Mouse (Mus musculus): ENCODE measurements around the gene Filip1. TPM values are rescaled to one million over a fixed set of nuclear protein-coding genes. Genes with fewer than 3 reads are reported as not detected.

The Filip1 gene
- total RNA-seq, 2 experiments from 2014 or later: 54.2 to 55.2 TPM

DNA sequence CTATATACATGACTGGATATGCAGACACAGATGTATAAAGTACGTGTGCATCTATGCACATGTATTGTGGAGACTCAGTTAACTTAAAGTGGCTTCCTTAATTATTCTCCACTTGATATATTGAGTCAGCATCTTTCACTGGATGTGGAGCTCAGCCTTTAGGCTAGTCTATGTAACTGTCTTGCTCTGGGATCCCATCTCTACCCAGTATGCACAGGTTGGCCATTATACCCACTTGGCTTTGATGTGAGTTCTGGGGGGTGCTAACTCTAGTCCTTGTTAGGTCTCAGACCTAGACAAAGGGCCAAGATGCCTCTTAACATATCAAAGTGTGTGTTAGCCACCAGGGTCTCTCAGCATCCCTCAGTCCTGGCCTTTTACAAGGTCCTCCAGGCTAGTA lies 181.4 kb downstream of the Filip1 start:
- DNase-seq (ENCODE audit: low spot score in 2 of 2): no peak

GRCm38 (mm10) chr9:79830874-79831273 lies 181.8 kb downstream of the Filip1 start:
- DNase-seq (ENCODE audit: low spot score in 2 of 2): no peak

GRCm38 (mm10) chr9:79829842-79830800 lies 182.5 kb downstream of the Filip1 start:
- no peak for DNase-seq (ENCODE audit: low spot score in 2 of 2)

- DNase-seq (ENCODE audit: low spot score in 2 of 2): no peak
Observed at GRCm38 (mm10) chr9:79827072-79827471, 185.6 kb downstream of the Filip1 start.

DNA sequence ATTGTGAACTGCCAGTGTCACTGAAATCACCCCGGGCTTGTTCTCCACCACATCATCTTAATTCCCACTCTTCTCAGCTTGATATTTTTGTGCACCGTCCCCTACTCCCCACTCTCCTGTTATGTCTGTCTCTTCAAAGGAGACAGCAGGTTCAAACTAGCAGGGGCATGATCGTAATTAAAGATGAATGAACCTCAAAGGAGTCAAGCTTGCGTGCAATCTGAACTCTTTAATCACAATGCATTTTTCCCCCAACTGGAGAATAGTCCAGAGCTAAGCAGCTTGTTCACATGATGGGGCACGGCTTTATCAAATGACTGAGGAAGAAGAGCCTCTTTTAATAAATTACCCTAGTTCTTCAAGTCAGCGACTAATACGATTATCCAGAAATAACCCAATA lies 187.1 kb downstream of the Filip1 start:
- DNase-seq (ENCODE audit: low spot score in 2 of 2): no peak

GRCm38 (mm10) chr9:79823856-79824255 lies 188.8 kb downstream of the Filip1 start:
- DNase-seq (ENCODE audit: low spot score in 2 of 2): no peak

DNA sequence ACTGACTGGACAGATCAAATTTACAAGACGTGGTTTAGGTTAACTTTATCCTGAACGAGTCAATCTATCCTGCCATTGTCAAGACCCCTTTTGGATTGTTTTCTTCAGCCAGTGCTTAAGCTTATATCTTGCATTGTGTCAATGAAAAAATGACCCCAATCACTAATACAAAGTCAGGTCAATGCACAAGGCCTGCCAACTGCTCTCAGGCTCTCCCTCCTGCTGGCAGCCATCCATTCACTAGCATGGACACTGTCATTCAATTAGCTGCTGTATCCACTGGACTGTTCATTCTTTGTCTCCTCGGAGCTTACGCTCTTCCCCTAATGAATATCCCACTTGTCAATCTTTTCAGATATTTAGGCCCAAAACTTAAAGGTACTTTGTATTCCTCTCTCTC lies 189.2 kb downstream of the Filip1 start:
- DNase-seq (ENCODE audit: low spot score in 2 of 2): no peak

DNA sequence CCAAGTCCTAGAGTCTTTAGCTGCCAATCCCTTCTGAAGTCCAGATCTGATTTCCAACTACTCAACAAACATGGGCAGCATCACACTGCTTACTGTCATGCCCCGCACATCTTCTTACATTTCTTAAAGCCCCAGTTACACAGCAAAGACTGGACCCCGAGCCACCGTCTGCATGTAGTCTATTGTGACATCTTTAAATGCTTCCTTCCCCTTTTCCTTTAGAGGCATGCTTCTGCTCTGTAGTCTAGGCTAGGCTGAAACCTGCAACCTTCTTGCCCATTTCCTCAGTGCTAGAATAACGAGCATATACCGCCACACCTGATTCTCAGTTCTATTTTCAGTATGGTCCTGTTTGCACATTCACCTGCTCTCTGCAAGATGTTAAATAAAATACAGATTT lies 196.2 kb downstream of the Filip1 start:
- no peak for DNase-seq (ENCODE audit: low spot score in 2 of 2)

DNA sequence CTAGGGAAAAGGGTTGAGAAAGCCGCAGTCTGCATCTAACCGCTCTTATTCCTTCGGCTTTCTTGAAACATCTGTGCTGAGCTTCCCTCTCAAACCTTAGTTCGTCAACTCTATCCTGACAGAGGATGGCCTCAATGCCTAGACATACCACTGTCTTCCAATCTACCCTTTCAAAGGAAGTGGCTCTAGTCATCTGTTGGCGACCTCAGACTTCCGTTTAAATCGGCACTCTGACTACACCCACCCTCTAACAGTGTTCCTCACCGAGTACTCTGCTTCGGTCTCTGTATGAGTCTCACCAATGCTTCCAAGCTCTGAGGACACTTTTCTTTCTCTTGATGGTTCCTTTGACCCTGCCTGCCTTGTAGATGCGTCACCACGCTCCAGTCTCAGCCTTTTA lies 196.6 kb downstream of the Filip1 start:
- no peak for DNase-seq (ENCODE audit: low spot score in 2 of 2)

DNA sequence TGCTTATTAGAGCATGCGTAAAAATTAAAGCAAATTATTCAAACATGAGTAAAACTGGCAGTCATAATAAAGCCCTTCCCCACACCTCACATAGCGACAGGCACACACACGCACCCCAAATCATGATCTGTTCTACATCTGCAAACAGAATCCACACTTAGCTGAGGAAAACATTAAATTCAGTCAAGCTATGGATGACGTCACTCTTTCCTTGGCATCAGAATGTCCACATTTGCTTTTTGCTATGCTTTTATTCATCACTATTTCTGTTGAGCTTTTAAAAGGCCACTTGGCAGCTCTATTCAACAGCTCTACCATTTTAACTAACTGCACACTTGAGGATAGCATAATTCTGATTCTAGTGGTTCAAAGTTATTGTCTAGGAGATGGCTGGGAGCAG lies 198.1 kb downstream of the Filip1 start:
- DNase-seq (ENCODE audit: low spot score in 2 of 2): no peak

DNA sequence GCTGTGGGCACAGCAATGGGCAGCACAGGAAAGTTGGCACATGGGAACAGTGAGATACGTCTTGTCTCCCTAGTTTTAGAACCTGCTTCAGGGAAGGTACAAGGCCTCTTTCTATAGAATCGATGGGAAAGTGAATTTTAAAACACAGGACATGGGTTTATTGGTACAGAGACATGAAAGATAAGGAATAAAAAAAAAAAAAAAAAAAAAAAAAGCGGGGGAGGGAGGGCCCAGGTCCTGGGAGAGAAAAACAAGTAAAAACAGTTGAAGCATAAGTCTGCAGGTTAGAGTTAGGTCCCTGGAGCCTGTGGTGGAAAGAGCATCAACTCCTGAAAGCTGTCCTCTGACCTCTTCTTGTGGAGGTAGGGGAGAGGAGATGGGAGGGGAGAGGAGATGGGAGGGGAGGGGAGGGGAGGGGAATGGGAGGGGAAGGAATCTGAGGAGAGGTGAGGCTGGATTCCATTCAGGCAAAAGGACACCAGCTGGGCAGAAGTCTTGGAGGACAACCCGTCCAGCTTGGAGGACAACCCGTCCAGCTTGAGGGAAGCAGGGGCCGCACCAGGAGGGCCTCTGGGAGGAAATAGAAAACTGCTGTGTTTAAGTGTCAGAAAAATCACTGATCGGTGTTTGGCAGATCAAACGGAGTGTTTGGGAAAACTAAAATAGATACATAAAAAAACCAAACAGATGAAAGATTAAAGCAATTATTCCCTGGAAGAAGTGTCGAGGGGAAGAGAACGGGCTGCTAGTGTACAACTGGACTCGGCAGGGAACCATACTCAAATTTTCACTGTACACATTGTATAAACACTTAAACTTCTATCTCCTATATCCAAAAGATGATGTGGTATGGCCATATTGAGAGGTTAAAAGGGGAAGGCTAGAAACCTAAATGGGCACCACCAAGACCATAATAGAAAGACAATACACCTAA lies 201.4 kb downstream of the Filip1 start:
- DNase-seq (ENCODE audit: low spot score in 2 of 2): no peak

DNA sequence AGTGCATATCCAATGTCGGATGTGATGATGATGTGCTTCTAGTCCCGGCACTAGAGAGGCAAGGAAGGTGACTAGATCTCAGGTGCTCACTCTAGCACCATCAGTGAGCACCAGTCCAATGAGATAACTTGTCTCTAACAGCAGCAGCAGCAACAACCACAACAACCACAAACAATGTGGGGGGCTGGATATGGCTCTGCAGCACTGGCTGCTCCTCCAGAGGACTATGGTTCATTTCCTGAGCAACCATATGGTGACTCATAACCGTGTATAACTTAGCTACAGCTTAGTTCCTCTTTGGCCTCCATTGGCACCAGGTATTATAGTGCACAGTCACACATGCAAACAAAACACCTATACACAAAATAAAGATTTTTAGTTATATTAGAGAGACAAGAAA lies 202.1 kb downstream of the Filip1 start:
- no peak for DNase-seq (ENCODE audit: low spot score in 2 of 2)

DNA sequence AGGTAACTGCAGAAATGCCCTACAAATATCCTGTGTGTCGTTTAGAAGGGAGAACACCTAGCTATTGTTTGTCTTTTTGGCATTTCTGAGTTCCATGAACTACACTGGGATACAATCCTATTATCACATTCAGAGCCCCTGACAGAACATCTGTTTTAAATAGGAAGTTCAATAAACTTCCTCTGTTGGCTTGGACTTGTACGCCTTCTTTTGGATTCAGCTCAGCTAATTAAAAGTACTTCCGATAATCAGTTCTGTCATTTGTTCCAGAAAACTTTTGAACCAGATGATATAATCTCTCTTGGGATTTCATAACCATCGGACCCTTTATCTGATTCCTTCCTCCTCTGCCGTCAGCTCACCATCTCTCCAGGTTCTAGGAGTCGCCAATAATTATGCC lies 203.2 kb downstream of the Filip1 start:
- no peak for DNase-seq (ENCODE audit: low spot score in 2 of 2)

DNA sequence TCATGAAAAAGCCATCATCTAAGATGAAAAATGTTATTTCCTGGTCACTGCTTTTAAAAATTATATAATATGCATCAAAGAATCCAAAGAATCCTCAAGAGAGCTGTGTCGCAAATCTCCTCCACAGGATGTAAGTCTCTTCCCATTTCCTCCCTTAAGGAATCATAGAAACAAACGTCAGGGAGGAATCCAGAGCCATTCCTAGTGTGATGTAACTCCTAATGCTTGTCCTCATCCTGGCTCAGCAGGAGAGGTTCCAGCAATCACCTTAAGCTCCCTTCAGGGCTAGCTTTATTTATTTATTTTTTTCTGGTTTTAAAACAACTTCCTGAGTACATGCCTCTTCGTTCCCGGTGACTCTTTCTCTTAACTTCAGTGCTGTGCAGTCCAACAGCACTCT lies 205.5 kb downstream of the Filip1 start:
- DNase-seq (ENCODE audit: low spot score in 2 of 2): no peak

- no peak for DNase-seq (ENCODE audit: low spot score in 2 of 2)
Observed at GRCm38 (mm10) chr9:79806317-79807075, 206.2 kb downstream of the Filip1 start.

DNA sequence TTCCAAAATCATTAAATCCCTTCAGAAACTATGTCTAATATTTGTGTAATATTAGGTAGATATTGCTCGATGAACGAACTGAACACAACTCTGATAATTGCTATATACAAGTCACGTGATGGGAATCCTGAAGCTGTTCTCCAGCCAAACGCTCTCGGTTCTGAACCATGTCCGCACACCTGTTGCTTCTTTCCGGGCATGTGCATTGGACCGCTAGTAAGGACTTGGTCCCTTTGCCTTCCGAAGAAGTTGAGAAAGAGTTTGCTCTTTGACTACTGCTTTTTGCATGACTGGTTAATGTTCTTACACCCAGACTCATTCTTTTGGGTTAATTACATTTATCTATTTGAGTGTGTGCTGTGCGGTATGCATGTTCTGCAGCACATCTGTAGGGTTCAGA lies 207.2 kb downstream of the Filip1 start:
- no peak for DNase-seq (ENCODE audit: low spot score in 2 of 2)

- DNase-seq (ENCODE audit: low spot score in 2 of 2): no peak
Observed at GRCm38 (mm10) chr9:79796461-79797135, 216.1 kb downstream of the Filip1 start.

- no peak for DNase-seq (ENCODE audit: low spot score in 2 of 2)
Observed at GRCm38 (mm10) chr9:79795076-79795475, 217.6 kb downstream of the Filip1 start.

DNA sequence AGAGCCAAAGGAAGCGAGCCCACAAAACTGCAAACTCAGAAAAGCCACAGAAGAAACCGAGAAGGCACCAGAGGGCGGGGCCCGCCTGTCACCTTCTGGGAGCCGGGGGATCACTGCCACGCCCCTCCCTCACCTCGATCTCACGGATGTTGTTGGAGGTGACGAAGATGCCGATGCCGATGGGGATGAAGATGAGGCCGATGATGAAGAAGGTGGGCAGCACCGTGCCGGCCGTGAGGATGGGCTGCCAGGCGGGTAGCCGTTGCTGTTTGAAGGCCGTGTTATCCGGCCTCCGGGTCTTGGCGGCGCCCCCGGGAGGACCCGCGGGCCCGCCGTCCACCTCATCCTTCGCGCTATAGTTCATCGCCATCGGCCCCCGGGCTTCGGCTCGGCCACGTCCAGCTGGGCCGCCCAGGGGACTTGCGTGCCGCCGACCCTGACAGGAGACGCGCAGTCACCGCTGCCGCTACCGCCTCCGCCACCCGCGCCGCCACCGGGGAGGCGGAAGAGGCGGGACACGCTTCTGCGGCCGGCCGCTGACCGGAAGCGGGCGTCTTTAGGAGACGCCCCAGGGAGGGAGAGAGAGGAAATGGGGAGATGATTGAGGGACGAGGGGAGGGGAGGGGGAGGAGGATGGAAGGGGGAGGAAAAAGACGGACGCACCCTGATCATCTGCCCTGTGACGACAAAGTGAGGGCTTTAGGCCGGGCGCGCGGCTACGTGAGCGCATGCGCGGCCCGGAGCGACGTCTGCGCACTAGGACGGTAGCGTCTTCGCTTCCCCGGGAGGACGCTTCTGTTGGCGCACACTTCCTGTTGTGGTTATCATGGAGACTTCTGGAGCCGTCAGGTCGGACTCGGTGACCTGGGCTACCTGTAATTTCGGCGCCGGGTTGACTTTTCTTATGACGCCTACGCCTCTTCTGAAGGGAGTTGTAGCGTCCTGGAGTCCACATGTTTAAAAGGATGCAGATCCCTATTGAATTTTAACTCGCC lies 219.5 kb downstream of the Filip1 start, which contains the start of gene Tmem30a:
TSS of gene Tmem30a (minus strand) at position 667 of the 995 bp plus-strand sequence.
- DNase-seq (ENCODE audit: low spot score in 2 of 2): peak; percentile 83 to 86

Data from adrenal gland, postnatal 4 days (tissue).